Mouse (Mus musculus) kidney, adult 2 months (tissue): ENCODE data around the gene Crebl2.

Experiments used
- CTCF ChIP-seq: fragments of 200-500 bp; conservative IDR thresholded peaks from 2 replicates; pipeline ENCODE4 v1.5.1; 2011; ENCODE audit warnings: low read depth, mild to moderate bottlenecking, control low read depth, low read length, moderate library complexity, mixed read lengths; ENCODE audit not compliant: insufficient read depth, insufficient read length
- POLR2A ChIP-seq: fragments of 200-500 bp; IDR thresholded peaks from one replicate; pipeline ENCODE4 v1.6.1; 2011; ENCODE audit warnings: low read depth, low read length, control low read depth

- no peak for TF ChIP-seq CTCF
- no peak for TF ChIP-seq POLR2A
Observed at GRCm38 (mm10) chr6:134860275-134860674, 30.3 kb downstream of the Crebl2 start.
